Mouse (Mus musculus) layer of hippocampus, adult 8-10 months (tissue): ENCODE results near the gene Ecel1. TPM values are rescaled to one million over a fixed set of nuclear protein-coding genes. Genes with fewer than 3 reads are reported as not detected.

ENCODE experiments used
- DNase-seq, 2 experiments: peaks; one replicate each; pipeline ENCODE4 v3.0.0; 2022; ENCODE audit warnings: low spot score in 2 of 2
- total RNA-seq, 4 experiments: library from RNA; stranded (reverse); gene quantifications; 2 replicates each; pipeline ENCODE4 v1.2.4; 2022

The Ecel1 gene
- total RNA-seq: 1 to 10 TPM; 2.3 to 5.3 (median 3.7) TPM

DNA sequence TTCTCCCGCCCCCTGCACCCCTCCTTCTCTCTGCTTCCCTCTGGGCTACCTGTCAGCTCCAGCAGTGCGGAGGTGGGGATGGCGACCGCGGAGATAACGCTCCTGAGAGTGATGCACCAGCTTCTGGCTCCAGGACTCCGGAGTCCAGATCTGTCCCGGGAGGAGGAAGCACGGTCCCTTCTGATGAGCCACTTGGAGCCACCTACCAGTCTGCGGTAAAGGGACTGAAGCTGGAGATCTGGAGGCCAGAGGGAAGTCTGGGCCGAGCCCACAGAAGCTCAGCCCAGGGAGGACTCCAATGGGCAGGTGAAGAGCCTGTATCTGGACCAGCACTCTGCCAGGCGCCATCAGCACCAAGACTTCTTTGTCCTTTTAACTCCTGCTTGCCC lies at the start of gene Ecel1:
Gene Ecel1, minus strand, starts transcription at position 323 of the 389 bp plus-strand sequence.
- DNase-seq: no peak

DNA sequence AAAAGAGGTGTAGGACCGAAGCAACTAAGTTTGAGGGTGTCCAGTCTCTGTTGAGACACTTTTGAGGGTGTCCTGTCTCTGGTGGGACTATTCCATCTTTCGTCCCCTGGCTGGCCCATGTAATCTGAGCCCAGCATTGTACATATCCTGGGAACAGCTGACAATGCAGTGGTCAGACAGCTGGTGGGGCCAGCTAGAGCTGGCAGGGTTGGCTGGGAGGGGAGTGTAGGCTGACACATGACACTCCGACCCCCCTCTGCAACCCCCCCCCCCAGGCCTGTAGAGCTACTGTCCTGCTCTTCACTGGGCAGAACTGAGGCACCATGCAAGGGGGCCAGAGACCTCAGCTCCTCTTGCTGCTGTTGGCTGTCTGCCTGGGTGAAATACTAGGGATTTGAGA lies 49.2 kb upstream of the Ecel1 start:
- no peak for DNase-seq

- no peak for DNase-seq
Measured at GRCm38 (mm10) chr1:87205038-87205437, 48.7 kb upstream of the Ecel1 start.

- no peak for DNase-seq
Measured at GRCm38 (mm10) chr1:87204465-87204864, 48.1 kb upstream of the Ecel1 start, which contains the start of gene Chrng. TSS of gene Chrng (plus strand) at chr1:87204657.

- no peak for DNase-seq
Measured at GRCm38 (mm10) chr1:87203779-87204178, 47.5 kb upstream of the Ecel1 start.

GRCm38 (mm10) chr1:87201848-87202247 lies 45.5 kb upstream of the Ecel1 start:
- no peak for DNase-seq

DNA sequence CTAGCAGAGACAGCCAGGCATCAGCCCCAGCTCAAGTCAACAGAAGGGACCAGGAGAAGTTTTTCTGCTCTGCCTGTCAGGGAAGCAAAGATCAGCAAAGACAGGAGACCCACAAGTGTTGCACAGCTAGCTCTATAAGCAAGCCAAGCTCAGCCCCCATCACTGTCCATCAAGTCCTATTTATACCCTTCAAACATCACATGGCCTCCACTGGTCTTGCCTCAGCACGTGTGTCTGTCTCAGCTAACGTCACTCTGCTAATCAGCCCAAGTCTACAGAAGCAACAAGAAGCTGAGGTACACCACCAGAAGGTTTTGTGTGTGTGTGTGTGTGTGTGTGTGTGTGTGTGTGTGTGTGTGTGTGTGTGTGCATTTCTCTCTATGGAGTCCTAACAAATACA lies 44.5 kb upstream of the Ecel1 start:
- no peak for DNase-seq

DNA sequence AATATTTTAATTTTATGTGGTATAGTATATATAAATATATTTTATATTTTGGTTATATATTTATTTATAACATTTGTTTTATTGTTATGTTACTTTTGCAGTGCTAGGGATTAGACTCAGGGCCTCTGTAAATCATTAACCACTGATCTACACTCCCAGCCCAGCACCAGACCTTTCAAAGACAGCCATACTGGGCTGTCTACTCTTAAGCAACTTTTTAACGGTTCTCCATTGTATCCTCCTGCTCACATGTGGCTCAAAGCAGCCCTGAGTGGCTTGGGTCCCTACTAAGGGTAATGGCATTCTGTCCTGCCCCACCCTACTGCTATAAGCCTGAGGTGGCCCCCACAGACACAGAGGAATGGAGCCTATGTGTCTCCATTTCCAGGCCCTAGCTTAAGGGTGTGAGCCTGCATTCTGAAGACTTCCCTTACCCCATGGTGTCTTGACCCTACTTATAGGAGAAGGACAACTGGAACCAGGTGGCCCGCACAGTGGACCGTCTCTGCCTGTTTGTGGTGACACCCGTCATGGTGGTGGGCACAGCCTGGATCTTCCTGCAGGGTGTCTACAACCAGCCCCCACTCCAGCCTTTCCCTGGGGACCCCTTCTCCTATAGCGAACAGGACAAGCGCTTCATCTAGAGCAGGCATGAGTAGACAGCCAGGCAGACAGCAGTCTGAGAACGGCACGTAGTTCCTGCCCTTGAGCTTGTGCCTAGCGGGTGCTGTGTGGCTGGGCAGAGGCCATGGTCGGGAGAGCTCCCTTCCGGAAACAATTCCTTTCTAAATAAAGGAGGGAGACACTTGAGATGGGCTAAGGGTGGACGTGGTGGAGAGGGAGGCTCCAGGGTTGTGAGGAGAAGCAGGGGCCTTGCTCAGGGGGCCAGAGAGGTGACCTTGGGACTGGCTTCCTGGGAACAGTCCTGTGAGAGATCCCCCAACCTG lies 42.1 kb upstream of the Ecel1 start:
- no peak for DNase-seq

- no peak for DNase-seq
Measured at GRCm38 (mm10) chr1:87197296-87197695, 41.0 kb upstream of the Ecel1 start.

DNA sequence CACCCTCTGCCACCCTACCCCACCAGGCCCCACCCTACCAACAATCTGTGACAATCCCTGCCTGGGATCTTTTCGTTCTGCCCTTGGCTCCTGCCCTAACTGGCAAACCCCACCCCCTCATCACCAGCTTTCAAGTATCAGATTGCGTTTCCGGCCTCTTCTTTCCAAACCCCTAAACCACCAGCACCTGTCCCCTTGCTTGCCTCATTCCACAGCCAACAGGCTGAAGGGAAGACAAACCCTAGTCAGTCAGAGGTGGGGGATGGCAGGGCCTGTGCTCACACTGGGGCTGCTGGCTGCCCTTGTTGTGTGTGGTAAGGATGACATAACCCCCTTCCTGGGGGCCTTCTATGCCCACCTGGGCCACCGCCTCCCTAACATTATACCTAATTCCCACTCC lies 34.1 kb upstream of the Ecel1 start, which contains the start of gene Chrnd:
Gene Chrnd, plus strand, starts transcription at position 179 of the 400 bp plus-strand sequence.
- DNase-seq: no peak

- DNase-seq: peak; percentile 35 to 66
Measured at GRCm38 (mm10) chr1:87187037-87187355, 30.7 kb upstream of the Ecel1 start.

GRCm38 (mm10) chr1:87186261-87187036 lies 30.1 kb upstream of the Ecel1 start:
- no peak for DNase-seq

- no peak for DNase-seq
Measured at GRCm38 (mm10) chr1:87185526-87185925, 29.2 kb upstream of the Ecel1 start.

- peak; percentile 40 to 79 for DNase-seq
Measured at GRCm38 (mm10) chr1:87184751-87185139, 28.4 kb upstream of the Ecel1 start.

- no peak for DNase-seq
Measured at GRCm38 (mm10) chr1:87183998-87184750, 27.9 kb upstream of the Ecel1 start.

DNA sequence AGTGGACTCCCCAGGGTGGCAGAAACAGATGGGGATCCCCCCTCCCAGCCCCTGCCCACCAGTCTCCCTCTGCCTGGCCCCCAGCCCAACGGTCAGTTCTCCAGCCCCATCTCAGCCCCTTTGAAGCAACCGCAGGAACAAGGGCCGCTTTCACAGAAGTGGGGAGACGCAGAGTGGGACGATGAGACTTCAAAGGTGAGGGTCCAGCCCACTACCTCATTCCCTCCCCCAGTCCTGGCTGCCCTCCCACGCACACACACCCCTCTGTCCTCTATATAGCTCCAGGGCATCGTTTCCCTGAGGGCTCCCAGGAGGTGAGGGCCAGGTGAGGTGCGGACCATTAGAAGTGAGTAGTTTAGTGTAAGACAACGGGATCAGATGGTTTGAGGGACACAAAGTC lies 26.7 kb upstream of the Ecel1 start, which contains the start of gene Prss56:
Gene Prss56, plus strand, starts transcription at position 301 of the 400 bp plus-strand sequence.
- no peak for DNase-seq

DNA sequence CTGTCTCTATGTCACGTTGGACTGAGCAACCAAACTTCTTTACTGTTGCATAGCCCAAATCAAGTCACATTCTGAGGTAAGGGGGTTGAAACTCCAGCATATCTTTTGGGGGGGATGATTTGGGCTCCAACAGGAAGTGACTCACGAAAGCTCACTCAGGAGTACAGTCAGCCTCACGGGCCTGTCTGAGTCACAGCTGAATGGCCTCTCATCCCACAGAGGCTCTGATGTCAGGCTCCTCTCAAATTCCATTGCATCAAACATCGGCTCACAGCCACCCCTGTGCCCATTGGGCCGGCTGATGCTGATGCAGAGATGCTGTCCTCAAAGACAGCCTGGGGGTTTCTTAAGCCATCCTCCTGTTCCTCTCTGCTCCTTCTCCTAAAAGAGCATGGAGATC lies 24.6 kb upstream of the Ecel1 start:
- no peak for DNase-seq

- peak; percentile 42 to 59 for DNase-seq
Measured at GRCm38 (mm10) chr1:87175852-87176292, 19.6 kb upstream of the Ecel1 start.

GRCm38 (mm10) chr1:87174006-87174955 lies 18.0 kb upstream of the Ecel1 start:
- DNase-seq: peak in 1 of 2 experiments; percentile 62

DNA sequence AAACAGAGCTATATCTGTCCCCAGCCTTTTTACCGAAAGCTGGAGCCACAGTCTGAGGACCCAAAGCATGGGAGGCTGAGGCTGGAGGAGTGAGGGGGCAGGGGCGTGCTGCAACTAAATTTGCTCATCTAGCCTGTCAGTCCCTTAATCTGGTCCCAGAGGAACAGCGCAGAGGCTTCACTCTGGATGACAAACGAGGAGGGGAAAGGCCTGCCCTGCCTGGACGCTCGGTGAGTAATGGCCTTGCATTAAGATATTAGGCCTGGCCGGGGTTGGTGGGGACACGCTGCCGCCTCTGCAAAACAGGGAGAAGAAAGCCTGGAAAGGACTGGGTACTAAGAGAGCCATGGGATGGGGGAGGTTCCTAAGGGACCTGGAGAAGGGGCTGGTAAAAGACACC lies 16.0 kb upstream of the Ecel1 start:
- DNase-seq: no peak
